Mouse (Mus musculus) heart, adult 2 months (tissue): ENCODE measurements around the gene Unc93b1.

Experiments used
- CTCF ChIP-seq: fragments of 200-600 bp; IDR thresholded peaks from 2 replicates; pipeline ENCODE4 v1.8.1; 2022; ENCODE audit warnings: antibody characterized with exemption, mild to moderate bottlenecking, moderate library complexity
- EP300 ChIP-seq: fragments of 200-500 bp; IDR thresholded peaks from 2 replicates; pipeline ENCODE4 v1.6.1; 2011; ENCODE audit warnings: low read depth, low read length, control low read depth; ENCODE audit not compliant: insufficient read depth

DNA sequence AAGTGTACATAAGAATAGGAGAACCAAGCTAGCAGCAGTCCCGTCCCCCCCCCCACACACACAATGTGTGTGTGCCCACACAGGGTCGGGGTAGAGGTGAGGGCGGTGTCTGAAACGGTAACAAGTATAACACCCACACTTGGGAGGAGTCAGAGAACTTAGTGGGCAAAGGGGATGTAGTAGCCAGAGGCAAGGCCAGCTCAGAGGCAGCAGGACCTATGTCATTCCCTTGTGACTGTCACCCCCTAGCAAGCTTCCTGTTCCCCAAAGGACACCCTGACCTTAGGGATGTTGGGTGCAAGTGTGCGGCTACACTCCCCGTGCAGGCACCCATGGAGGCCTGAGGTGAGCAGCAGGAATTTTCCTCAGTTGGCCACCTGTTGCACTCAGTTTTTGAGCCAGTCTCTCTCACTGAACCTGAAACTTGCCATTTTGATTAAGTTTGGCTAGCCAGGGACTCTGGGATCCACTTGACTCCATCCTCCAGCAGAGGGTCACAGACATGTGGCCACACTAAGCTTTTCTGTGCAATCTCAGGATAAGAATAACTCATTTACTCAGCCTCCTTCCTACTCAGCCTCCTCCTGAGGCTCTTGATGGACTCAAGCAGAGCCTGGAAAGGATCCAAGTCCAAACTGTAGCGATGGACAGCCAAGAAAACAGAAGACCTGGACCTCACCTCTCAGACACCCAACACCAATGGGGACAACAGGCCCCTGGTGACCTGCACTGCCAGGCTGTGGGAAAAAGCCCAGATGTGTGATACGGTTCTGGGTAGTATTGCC, 26.9 kb upstream of the Unc93b1 start:
- TF ChIP-seq CTCF: no peak
- TF ChIP-seq EP300: no peak
